Mouse (Mus musculus) layer of hippocampus, postnatal 14 days (tissue): ENCODE data around the gene Arxes1. TPM values are rescaled to one million over a fixed set of nuclear protein-coding genes. Genes with fewer than 3 reads are reported as not detected.
"Not testable (repeated sequence)": the region's sequence is repeated elsewhere in the genome, so short reads cannot be mapped to it uniquely, and the experiment has no call there.

Experiments
- DNase-seq, 2 experiments: peaks; one replicate each; pipeline ENCODE4 v3.0.0; 2021 to 2022; ENCODE audit warnings: low spot score in 2 of 2, mixed read lengths in 1 of 2
- long read RNA-seq, 2 experiments: library from polyadenylated mRNA; stranded (forward); transcript quantifications; one replicate each; pipeline ENCODE4 v2.0.0; 2021
- total RNA-seq, 2 experiments: library from RNA; stranded (reverse); gene quantifications; 2 replicates each; pipeline ENCODE4 v1.2.3; 2021

The Arxes1 gene
- total RNA-seq: 10 to 100 TPM; 65.0 to 75.1 TPM
- long read RNA-seq, experiment 1, transcript Arxes1-201 (1 exons, 1,580 nt): major isoform, 81 of 81 reads
- long read RNA-seq, experiment 1, partial matches to known transcripts: 0 of 81 reads
- long read RNA-seq, experiment 1, other reads (novel, unspliced or antisense): 0 of 81 reads
- long read RNA-seq, experiment 2, transcript Arxes1-201 (1 exons, 1,580 nt): major isoform, 116 of 116 reads
- long read RNA-seq, experiment 2, partial matches to known transcripts: 0 of 116 reads
- long read RNA-seq, experiment 2, other reads (novel, unspliced or antisense): 0 of 116 reads

DNA sequence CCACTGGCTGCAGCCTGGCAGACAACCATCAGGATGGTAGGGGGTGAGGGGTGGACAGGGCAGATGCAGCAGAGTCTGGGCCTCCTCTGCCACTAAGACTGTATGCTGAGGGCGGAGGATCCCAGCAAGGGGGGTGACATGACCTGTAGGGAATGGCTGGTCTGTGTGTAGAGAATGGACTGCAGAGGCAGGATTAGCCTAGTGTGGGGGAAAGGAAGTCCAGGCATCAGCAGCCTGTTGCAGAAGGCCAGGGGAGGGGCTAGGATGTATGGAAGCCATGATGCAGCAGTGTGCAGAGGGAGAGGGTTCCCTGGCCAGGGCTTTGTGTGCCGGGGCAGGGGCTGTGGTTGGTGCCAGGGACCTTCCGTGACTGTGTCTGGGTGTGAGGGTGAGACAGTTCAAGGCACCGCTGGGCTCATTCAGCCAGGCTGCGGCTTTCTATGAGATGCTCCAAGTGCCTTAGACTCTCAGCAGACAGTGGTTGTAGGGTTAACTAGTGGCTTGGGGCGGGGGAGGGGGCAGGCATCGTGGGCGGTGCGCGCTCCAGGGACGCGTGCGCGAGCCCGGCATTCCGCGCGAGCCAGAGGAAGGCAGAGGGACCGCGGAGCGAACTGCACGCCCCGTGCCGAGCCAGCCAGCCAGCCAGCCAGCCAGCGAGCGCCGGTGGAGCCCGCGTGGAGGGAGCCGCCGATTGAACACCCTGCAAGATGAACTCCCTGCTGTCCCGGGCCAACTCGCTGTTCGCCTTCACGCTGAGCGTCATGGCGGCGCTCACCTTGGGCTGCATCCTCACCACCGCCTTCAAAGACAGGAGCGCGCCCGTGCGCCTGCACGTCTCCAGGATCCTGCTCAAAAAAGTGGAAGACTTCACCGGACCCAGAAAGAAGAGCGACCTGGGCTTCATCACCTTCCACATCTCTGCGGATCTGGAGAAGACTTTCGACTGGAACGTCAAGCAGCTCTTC is at the start of gene Arxes1:
Gene Arxes1, plus strand, starts transcription at position 569 of the 965 bp plus-strand sequence.
- peak in 1 of 2 experiments; percentile 22 for DNase-seq

DNA sequence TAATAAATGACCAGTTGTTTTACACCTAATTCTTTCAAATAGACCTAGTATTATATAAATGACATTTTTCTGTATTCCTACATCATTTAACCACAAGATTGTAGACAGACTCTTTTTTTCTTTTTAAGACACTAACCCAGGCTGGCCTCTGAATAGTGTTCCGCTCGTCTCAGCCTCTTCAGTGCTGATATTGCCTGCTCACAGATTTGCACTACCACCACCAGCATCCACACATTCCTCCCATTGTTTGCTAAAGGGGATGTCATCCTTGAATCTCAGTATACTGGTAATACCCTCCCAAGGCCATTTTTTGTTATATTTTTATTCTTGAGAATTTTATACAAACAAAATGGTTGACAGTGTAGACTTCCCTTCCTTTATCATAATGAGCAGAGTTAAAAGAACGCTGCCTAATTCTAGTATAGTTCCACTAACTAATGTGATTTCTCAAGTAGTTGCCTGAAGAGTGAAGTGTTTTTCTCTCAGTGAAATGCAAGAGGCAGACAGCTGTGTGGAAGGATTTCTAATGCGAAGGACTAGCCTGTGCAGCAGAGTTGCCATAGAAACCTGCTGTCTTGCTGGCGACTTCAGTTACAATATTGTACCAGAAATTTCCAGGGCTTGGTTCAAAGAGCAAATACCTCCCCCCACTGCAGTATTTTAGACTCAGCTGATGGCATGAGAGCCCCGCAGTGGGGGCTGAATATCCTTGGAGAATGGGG is 48.5 kb upstream of the Arxes1 start:
- peak; percentile 6 to 44 for DNase-seq

DNA sequence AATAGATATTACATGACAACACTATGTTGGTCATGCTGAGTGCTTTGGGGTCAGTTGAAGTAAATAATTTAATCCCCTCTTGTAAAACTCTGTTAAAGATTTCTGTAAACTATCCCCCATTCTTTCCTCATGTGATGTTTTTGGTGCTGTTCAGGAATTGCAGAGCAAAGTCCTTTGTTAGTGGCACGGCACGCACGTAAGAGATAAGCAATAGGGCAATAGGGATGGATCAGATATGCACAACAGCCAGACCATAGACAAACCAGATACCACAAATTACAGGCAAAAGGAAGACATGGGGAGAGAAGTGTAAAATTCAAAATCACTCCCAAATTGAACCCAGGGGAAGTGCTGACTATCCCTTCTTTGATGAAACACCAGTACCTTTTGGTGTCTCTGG is 46.9 kb upstream of the Arxes1 start:
- no peak for DNase-seq

DNA sequence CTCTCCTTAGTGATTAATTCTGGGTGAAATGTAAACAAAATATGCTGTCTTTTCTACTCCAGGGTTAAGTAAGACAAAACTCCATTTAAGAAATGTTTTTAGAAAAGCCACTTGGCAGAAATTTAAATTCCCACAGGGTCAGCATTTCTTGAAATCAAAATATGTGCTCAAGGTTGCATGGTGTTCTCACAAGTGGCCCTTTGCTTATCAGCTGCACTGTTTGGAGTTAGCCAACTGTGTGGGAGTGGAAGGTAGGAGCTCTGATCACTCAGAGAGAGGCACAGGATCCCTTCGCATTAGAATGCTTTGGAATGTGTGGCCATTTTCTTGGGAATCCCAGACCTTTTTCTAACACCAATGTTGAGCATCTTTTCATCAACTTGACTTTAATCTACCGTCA is 42.5 kb upstream of the Arxes1 start:
- no peak for DNase-seq

DNA sequence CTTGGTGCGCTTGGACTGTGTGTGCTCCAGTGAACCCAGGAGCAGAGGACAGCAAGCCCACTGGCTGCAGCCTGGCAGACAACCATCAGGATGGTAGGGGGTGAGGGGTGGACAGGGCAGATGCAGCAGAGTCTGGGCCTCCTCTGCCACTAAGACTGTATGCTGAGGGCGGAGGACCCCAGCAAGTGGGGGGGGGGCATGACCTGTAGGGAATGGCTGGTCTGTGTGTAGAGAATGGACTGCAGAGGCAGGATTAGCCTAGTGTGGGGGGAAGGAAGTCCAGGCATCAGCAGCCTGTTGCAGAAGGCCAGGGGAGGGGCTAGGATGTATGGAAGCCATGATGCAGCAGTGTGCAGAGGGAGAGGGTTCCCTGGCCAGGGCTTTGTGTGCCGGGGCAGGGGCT is 40.0 kb upstream of the Arxes1 start:
- not testable (repeated sequence) for DNase-seq

DNA sequence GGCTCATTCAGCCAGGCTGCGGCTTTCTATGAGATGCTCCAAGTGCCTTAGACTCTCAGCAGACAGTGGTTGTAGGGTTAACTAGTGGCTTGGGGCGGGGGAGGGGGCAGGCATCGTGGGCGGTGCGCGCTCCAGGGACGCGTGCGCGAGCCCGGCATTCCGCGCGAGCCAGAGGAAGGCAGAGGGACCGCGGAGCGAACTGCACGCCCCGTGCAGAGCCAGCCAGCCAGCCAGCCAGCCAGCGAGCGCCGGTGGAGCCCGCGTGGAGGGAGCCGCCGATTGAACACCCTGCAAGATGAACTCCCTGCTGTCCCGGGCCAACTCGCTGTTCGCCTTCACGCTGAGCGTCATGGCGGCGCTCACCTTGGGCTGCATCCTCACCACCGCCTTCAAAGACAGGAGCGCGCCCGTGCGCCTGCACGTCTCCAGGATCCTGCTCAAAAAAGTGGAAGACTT is 39.5 kb upstream of the Arxes1 start, which contains the start of gene Arxes2:
Gene Arxes2, plus strand, starts transcription at position 161 of the 456 bp plus-strand sequence.
- not testable (repeated sequence) for DNase-seq

DNA sequence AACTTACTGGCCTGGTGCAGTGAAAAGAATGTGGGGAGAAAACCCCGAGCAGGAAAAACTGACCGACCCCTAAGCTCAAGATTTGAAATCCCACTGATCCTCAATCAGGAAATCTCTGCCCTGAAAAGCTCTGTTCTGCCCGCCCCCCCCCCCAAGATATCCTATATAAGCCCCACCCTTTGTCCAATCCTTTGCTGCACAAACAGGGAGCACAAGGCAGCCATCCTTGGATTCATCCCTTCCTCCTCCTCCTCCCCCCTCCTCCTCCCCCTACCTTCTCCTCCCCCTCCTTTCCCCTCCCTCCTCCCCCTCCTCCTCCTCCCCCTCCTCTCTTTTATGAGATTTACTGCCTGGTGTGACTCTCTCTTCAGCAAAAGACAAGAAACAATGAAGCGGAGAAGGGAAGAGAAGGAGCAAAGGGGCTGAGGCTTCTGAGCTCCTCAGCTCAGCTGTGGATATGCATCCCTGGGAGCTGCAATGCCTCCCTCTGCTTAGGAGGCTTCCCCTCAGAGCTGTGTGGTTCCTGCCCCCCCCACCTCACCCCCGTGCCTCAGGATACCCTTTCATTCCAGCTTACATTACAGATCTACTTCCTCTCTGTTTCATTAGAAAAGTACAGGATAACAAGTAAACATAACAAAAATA is 25.8 kb upstream of the Arxes1 start:
- DNase-seq: no peak

DNA sequence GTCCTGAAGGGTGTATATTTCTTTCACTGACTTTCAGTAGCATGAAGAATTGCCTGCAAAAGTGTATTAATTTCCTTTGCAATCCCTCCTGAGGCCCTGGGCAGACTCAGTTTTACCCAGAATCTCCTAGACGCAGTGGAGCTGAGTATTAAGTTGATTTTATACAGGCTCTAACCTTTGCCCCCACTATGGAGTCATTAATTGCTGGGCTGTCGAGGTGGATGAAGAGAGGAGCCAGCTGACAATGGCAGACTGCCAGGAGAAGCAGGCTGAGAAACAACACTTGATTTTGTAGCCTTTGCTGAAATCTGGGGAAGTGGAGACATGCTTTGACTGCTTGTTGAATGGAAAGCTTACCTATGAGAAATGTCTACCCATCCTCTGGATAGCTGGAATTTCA is 18.8 kb upstream of the Arxes1 start:
- DNase-seq: no peak

DNA sequence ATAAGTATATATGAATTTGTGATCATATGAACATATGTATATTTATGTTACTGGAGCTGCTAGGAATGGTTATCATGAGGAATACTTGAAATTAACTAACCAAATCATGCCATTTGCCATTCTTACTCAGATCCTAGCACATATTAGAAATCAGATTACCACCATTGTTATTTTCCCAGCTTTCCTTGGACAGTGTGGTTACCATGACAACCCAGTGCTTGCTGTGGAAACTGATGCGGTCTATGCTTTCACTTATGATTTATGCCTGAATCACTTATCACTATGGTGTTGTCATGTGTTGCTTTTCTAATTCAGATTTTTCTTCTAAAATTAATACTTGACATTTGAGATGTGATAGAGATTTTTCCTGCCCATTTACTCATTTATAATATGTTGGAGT is 2.8 kb upstream of the Arxes1 start:
- peak in 1 of 2 experiments; percentile 12 for DNase-seq

DNA sequence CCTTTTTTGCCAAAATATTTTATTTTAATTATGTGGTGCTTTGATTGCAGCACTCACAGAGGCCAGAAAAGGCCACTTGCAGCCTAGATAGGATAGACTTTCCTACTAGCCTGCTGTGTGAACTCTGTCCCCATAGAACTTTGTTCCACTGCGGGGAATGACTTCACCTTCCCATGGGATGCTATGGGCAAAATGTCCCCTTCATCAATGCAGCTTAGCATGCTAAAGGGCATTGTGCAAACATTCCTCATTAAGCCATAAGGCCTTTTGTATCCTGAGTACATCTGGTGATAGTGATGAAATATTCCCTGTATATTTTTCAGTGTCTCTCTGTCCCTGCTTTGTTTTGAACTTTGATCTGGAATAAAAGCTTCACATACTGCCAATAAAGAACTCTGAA is 10.6 kb downstream of the Arxes1 start:
- DNase-seq: no peak

DNA sequence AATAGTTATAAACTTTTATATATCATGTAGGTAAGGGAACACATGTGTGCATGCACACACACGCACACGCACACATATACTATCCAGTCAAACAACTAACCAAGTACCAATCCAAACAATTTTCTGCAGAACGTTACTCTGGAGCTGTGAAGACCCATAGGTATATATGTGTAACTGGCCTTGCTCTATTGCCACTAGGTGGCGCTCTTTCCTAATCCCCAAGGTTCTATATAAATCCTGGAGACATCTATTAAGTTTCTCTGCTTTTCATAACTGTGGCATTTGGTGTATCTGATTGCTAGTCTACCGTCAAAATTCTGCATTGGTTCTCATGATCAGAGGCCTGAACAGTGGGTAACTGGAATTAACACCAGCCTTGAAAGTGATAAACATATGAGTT is 14.4 kb downstream of the Arxes1 start:
- peak; percentile 45 to 80 for DNase-seq

DNA sequence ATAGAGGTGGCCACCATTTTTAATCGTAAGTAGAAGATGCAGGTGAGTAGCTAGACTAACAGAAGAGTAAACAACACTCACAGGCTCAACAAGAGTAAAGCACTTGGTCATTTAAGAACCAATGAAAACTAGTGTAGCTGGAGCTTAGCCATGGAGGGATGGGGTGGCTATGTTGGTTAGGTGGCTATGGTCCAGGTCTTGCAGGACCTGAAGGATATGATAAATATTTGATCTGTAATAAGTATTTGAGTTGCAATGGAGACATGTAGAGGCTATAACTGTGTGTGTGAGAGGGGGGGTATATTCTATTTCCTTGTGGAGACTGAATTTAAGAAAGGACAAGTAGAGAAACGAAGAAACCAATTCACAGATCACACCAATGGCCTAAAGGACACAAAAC is 18.1 kb downstream of the Arxes1 start:
- no peak for DNase-seq

DNA sequence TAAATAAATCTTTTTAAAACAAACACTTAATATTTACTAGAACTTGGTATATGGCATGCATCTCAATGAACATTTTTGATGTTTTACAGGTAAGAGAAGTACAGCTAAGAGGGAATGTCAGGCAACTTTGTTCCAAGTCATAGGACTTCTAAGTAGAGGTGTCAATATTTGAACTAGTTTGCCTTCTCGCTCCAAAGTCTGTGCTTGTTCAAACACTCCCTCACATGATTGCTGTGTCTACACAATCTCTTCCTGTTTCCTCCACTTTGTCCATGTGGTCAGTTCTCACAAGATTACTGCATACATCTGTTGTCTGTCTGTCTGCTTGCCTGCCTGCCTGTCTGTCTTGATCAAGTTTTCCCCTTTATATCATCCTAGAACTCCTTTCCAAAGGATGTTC is 27.5 kb downstream of the Arxes1 start:
- no peak for DNase-seq

DNA sequence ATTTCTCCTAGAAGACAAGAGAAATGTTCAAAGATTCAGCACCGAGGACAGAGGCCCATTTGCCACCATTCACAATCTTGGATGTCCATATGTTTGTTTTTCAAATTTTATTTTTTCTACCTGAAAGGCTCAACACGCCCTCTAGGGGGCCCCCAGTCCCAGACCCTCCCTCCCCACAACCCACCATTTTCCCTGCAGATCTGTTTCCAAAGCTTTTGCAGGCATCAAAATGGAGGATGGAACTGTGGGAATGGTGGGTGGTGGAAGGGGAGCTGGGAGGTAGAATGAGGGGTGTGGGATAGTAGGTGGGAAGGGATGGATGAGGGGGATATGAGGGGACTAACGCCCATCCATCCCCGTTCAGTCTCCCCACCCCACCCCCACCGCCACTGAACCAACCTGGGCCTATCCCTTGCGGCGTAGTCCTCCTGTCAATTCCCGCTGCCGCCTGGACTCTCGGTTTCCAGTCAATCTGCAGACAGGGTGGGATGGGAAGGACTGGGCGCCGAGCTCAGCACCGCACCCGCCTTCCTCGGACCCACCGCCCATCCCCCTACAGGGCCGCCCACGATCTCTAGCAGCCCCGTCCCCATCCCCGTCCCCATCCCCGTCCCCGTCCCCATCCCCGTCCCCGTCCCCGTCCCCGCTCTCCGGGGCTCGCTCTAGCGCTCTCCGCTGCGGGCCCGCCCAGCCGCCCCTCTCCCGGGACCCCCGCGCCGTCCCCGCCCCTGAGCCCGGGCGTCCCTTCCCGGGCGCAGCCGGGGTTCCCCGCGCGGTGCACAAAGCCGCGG is 34.2 kb downstream of the Arxes1 start:
- DNase-seq: peak; percentile 30 to 33

DNA sequence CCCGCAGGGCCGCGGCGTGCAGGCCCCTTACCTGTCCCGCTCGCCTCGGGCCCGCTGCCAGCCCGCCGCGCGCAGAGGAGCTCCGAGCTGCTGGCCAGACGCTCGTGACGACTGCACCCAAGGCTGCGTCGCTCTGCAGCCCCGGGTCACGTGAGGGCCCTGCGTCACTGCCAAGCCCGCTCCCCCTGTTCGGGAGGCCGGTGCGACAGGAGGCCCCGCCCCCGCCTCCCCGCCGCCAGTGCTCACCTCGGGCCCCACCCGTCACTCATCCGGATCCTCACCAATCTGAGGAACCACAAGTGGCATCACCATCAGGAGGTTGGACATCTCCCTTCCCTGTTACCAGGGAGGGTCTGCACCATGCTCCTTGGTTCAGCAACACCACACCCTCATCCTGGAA is 34.9 kb downstream of the Arxes1 start, which contains the start of gene Bex2:
Gene Bex2, minus strand, starts transcription at position 217 of the 400 bp plus-strand sequence.
- peak in 1 of 2 experiments; percentile 13 for DNase-seq

Other genes with a start within 250 kb of the Arxes1 start
- gene Bhlhb9, start 235.8 kb upstream of the Arxes1 start, total RNA-seq: 10 to 100 TPM; 63.2 to 69.1 TPM
- 100 to 1,000 TPM; 151 to 154 TPM for gene Gprasp2, start 194.3 kb upstream of the Arxes1 start, total RNA-seq
- gene Arxes2, start 39.5 kb upstream of the Arxes1 start, total RNA-seq: 10 to 100 TPM; 87.7 to 97.8 TPM
- gene Bex2, start 34.9 kb downstream of the Arxes1 start, total RNA-seq: 100 to 1,000 TPM; 343 to 376 TPM
- not detected for gene Nxf3, start 51.9 kb downstream of the Arxes1 start, total RNA-seq
- gene Bex4, start 105.6 kb downstream of the Arxes1 start, total RNA-seq: 10 to 100 TPM; 22.3 to 24.0 TPM
- 10 to 100 TPM; 39.5 to 42.2 TPM for gene Tceal8, start 139.0 kb downstream of the Arxes1 start, total RNA-seq
- 100 to 1,000 TPM; 110 to 134 TPM for gene Tceal5, start 170.5 kb downstream of the Arxes1 start, total RNA-seq
- gene Tceal7, start 181.4 kb downstream of the Arxes1 start, total RNA-seq: 1 to 10 TPM in 1 of 2 experiments, under 1 TPM in 1; 0.95 to 1.7 TPM
- 10 to 100 TPM; 75.5 to 80.4 TPM for gene Bex1, start 182.1 kb downstream of the Arxes1 start, total RNA-seq
- 10 to 100 TPM; 79.9 to 86.3 TPM for gene Tceal9, start 211.7 kb downstream of the Arxes1 start, total RNA-seq
- gene Bex3, start 236.9 kb downstream of the Arxes1 start, total RNA-seq: 100 to 1,000 TPM; 355 to 394 TPM